Mouse (Mus musculus) kidney, postnatal 36 days (tissue): ENCODE measurements at regions not wholly inside any gene's neighbourhood (a gene's known extent, or its start where the extent isn't known, plus 50 kb on each side); places are given as distances from the start of the nearest gene placed in this dataset.
"Not testable (repeated sequence)": the region's sequence is repeated elsewhere in the genome, so short reads cannot be mapped to it uniquely, and the experiment has no call there.

Source experiments
- DNase-seq, 2 experiments: peaks; one replicate each; pipeline ENCODE4 v3.0.0; 2021 to 2022; ENCODE audit warnings: mixed read lengths in 2 of 2

DNA sequence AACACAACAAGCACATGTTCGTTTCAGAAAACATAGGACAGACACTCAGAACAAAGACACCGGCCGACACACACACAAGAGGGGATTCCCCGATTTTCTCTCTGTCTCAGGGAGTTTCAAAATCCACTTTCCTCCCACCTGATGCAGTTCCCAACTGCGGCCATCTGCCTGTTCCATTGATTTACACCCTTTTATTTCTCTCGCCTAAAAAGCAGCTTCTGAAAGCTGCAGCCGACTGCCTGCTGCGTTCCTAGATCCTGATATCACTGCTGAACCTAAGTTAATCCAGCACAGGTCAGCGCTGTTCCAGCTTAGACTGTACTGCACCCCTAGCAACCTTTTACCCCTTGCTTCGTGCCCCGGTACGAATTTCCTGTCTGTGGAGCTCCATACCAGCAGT lies 237.0 kb downstream of the Impad1 start:
- no peak for DNase-seq

DNA sequence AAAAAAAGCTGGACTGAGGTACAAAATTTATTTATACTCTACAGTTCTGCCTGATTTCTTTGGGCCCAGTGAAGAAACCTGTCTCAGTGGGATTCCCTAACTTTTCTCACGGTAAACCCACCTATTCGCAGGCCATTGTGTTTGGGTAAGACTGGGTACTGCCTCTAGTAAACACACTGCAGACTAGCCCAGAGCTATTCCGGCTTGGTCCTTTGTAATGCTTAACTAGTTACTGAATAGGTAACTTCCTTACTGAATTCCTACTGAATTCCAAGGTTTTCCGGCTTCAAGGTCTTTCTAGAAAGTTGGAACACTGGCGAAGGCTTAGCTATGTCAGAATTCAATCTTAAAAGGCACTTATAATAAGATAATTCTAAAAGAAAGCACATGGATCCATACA lies 242.9 kb downstream of the Impad1 start:
- DNase-seq = no peak

GRCm38 (mm10) chr4:4549893-4550292 lies 243.3 kb downstream of the Impad1 start:
- no peak for DNase-seq

DNA sequence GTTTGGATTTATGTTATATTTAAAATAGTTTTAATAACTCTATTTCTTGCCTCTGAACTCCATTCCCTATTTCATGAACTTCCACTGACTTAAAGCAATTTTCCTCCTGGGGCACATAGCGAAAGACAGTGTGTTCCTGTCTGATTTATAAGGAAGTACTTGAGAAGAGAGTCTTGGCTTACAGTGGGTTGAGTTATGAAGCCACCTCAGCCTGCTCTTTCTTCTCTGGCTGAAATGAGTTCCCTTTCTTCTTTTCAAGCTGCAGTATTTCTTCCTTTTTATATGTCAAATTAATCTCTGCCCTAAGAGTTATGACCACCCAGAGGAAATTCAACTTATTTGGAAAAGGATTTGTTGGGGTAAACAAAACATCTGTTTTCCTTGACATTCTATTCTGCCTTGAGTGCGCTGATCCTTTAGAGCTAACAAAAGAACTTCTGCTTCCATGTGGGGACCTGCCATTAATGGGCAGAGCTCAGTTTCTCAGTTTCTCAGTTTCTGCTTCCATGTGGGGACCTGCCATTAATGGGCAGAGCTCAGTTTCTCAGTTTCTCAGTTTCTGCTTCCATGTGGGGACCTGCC lies 255.9 kb downstream of the Impad1 start:
- DNase-seq = no peak

GRCm38 (mm10) chr4:4532196-4532595 lies 261.0 kb downstream of the Impad1 start:
- no peak for DNase-seq

DNA sequence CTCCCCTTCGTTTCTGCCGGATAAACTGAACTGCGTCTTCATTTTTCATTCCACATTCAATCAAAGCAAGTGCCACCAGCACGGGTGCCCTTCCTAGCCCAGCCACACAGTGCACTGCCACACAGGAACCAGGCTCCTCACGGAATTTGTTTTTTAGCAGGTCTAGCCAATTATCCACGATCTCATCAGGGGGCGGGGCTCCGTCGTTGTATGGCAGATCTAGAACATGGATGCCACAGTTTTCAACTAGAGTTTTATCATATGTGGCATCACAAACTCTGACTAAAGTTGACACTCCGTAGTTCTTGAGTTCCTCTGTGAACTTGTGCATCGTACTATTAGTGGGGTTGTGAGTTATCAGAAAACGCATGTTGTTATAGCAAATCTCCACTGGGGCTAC lies 264.8 kb downstream of the Impad1 start:
- DNase-seq = no peak

DNA sequence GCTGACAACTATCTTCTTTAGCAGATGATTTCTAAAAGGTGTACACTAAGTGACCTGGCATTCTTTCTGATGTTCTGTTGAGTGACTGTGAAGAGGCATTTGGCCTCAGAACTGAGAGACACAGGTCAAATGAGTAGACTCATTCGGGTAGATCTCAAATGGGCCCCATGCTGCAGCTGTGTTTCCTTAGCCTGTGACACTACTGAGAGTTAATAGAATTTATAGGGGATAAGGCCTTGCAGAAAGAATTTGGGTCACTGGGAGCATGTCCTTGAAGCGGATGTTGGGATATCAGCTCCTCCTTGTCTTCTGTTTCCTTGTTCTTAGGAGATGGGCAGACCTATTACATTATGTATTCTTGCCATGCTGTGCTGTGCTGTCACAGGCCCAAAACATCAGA lies 271.4 kb downstream of the Impad1 start:
- no peak for DNase-seq

DNA sequence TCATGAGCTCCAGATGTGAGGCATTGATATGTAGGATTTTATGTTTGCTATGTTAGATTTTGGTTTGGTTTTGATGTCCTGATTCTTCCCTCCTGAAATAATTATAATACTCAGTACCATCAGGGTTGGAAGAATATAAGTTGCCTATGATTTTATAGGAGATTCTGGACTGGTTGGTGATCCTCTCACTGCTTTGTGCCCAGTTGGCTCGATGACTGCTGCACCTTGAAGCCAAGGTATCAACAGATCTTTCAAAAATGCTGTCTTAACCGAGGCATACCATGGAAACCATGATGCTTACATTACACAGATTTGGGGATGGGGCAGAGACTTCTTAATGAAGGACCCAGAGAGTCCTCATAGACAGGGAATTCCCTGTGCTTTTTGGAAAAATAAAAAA lies 274.4 kb downstream of the Impad1 start:
- DNase-seq = no peak

- DNase-seq = no peak
These were observed 279.8 kb downstream of the Impad1 start for GRCm38 (mm10) chr4:4513351-4513750.

DNA sequence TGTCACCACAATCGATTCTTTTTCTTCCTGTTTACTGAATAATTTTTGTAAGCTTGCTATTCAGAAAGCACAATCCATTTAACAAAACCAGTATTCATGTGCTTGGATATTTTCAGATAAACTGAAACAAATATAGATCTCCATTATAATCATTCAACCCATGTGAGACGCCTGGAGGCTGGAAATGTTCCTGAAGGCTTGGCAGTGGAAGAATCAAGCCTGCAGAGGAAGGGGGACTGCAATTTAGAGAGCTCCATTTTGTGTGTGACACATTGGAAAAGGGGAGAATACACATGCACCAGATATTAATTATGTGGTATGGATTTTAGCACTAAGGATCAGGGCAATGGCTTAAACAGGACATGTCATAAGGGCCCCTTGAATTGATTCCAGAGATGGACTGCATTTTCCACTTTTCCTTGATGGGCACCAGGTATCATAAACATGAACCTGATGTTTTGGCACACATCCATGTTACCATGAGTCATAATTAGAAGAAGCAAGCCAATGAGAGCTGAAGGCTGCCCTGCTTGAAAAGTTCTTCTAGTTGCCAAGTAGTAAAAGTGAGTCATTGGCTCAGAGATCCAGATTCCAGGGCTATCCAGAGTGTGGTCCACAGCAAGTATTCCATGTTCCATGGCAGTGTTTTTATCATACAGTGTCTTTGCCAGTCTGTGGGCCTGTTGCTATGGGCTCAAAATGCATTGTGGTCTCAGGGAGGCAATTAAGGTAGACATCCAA lies 282.8 kb downstream of the Impad1 start:
- DNase-seq = no peak

DNA sequence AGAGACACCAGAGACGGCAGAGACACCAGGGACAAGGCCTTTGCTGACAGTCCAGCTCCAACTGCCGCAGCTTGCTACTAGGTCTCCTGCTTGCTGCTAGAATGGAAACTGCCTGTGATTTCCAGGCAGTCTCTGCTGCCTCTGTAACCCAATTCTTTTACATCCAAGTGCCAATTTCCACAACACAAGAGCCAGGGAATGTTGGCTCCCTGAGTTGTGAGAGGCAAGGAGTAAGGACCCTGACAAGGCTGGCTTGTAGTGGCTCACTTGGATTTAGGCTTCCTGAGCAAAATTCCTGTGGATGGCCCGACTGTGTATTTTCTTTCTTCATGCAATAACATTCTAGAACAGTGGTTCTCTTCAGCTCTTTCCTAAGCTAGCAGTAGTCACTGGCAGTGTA lies 283.9 kb downstream of the Impad1 start:
- no peak for DNase-seq

DNA sequence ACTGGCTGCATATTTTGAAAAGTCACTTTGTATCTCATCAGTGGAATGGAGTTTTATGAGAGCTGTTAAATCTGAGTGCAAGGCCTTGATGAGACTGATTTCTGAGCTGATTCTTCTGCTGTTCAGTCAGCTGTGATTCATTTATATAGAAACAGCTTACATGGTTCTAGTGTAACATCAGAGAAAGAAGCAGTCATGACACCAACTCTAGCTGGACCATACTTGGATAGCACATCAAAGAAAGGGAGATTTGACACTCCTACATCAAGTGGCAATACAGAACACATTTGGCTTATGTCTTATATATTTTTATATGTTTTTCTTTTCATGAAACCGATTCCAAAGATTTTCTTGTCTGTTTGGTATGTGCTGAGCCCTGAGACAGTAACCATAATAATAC lies 296.0 kb downstream of the Impad1 start:
- no peak for DNase-seq

DNA sequence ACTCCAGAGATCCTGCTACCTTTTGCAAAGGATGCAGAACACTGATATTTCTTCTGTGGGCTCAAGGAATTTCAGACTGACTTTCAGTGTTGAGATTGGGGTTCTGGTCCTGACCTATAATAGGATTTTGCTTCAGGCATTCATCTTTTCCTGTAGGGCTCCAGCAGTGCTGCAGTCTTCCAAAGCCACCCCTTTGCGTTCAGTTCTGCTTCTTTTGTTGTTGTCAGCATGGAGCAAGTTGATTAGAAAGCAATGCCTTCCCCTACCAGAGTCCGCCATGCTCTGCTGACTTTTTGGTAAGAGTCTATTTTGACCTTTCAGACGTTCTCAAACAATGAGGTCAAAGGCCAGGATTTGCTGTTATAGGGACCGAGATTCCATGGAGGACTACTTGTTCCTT lies 297.0 kb downstream of the Impad1 start:
- DNase-seq = no peak

GRCm38 (mm10) chr4:4465169-4465714 lies 327.9 kb downstream of the Impad1 start:
- DNase-seq = no peak

- DNase-seq = no peak
These were observed 328.9 kb downstream of the Impad1 start for GRCm38 (mm10) chr4:4464130-4464700.

- no peak for DNase-seq
These were observed 333.9 kb downstream of the Impad1 start for GRCm38 (mm10) chr4:4459258-4459657.

- no peak for DNase-seq
These were observed 343.1 kb downstream of the Impad1 start for GRCm38 (mm10) chr4:4450104-4450503.

GRCm38 (mm10) chr4:4442650-4443049 lies 350.5 kb downstream of the Impad1 start:
- DNase-seq = no peak

- DNase-seq = no peak
These were observed 355.6 kb downstream of the Impad1 start for GRCm38 (mm10) chr4:4437559-4437958.

GRCm38 (mm10) chr4:4424526-4424925 lies 347.2 kb upstream of the Sdr16c6 start:
- DNase-seq = not testable (repeated sequence)

DNA sequence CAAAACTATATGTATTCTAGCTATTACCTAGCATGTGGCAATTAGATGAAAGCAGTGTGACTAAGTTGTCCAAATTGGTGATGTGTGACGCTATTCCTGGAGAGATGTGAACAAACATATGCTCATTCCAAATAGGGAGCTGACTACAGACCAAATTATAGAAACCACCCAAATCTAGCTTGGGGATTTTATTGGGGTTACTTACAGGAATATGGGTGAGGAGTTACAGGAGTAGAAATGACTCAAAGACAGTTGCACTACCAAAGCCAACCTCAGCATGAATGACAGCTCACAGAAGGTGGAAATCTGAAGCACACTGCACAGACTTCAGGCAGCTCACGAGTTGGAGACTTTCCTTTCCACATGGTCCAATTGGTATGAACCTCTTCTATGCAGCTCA lies 326.5 kb upstream of the Sdr16c6 start:
- DNase-seq = no peak

DNA sequence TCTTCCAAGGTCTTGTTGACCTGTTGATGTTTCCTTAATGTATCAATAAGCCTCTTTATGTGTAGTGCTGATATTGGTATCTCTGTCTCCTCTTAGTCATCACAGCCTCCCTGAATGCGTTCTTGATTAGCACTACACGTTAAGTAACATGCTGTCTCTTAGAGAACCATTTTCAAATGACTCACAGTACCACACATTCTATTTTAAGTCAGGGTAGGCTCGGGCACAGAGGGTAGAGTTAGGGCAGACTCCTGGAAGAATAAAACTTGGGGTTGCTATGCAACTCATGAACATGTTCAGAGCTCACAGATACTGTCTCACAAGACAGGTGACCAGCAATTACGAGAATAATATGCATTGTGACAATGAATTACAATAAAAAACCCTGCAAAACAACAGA lies 320.1 kb upstream of the Sdr16c6 start:
- DNase-seq = no peak

DNA sequence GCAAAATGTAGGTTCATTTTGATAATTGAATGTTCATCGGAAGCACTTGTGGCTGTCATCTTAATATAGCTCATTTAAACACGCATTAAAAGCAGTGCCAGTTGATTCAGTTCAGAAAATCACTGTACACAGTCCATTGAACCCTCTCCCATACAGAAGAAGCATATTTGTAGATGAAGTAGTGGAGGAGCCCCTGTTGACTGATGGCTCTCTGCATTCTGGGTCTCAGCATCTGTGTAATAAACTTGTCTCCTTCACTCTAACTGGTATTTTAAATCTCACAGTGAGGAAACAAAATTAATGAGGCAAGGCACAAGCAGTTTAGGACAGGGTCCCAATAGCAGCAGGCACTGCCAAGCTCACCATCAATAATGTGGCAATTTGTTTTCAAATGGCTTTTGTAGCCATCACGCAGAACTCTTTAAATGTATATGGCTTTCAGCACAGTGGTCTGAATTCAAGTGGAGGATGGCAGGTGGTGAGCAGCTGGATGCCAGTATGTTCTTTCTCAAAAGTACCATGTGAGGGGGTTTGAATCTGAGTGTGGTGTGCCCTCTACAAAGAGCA lies 302.8 kb upstream of the Sdr16c6 start:
- no peak for DNase-seq

DNA sequence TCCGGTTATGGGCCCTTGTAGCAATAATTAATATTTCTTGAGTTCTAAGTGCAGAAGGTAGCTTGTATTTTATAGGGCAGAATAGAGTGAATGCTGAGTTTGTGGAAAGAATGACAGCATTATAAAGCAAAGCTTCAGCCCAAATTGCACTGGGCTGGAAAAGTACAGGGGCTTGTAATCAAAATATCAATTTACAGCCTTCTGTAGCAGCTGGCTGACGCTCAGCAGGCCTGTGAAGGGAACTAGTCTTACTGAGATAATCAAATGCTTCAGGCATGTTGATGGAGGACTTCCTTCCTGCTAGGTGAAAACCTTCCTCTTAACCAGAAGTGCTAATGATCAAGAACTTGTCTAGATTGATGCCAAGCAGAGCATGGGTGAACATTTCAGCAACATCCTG lies 257.9 kb upstream of the Sdr16c6 start:
- DNase-seq = no peak
